Mouse (Mus musculus) liver, embryonic 15.5 days (tissue): Measurements from ENCODE around the gene Prss36. TPM values are rescaled to one million over a fixed set of nuclear protein-coding genes. Genes with fewer than 3 reads are reported as not detected.

Experiments
- ATAC-seq: fragments of 200-750 bp; cut with Nextera tagmentation; 2 replicates; pipeline ENCODE4 v1.8.0; 2017; ENCODE audit warnings: moderate number of reproducible peaks, mild to moderate bottlenecking, moderate library complexity; ENCODE audit not compliant: insufficient read depth
- H3K27ac ChIP-seq: fragments of 300-500 bp; sonication (generic); replicated peaks from 2 replicates; pipeline ENCODE4 v1.5.1; 2015; ENCODE audit warnings: mild to moderate bottlenecking, inconsistent platforms
- H3K27me3 ChIP-seq: fragments of 300-500 bp; sonication (generic); 2 replicates; pipeline ENCODE4 v1.6.1; 2015; ENCODE audit warnings: mild to moderate bottlenecking, inconsistent platforms
- H3K36me3 ChIP-seq: fragments of 300-500 bp; sonication (generic); replicated peaks from 2 replicates; pipeline ENCODE4 v1.6.1; 2015; ENCODE audit warnings: moderate library complexity, mild to moderate bottlenecking, inconsistent platforms
- H3K4me1 ChIP-seq: fragments of 300-500 bp; sonication (generic); replicated peaks from 2 replicates; pipeline ENCODE4 v1.6.1; 2015; ENCODE audit warnings: inconsistent platforms
- H3K4me2 ChIP-seq: fragments of 300-500 bp; sonication (generic); 2 replicates; pipeline ENCODE4 v1.6.1; 2015; ENCODE audit warnings: moderate library complexity, mild to moderate bottlenecking, inconsistent platforms
- H3K4me3 ChIP-seq: fragments of 300-500 bp; sonication (generic); replicated peaks from 2 replicates; pipeline ENCODE4 v1.5.1; 2015; ENCODE audit warnings: mild to moderate bottlenecking, inconsistent platforms
- H3K9ac ChIP-seq: fragments of 300-500 bp; sonication (generic); 2 replicates; pipeline ENCODE4 v1.6.1; 2015; ENCODE audit warnings: moderate library complexity, mild to moderate bottlenecking, inconsistent platforms
- H3K9me3 ChIP-seq: fragments of 300-500 bp; sonication (generic); replicated peaks from 2 replicates; pipeline ENCODE4 v1.6.1; 2016; ENCODE audit warnings: inconsistent platforms
- WGBS: fragments of 180-500 bp; shearing (Covaris S2); methylation state at CpG from one replicate; pipeline ENCODE4 v1.1.7; 2015; ENCODE audit warnings: mixed read lengths; ENCODE audit not compliant: insufficient replicate concordance; 5-methylcytosine and 5-hydroxymethylcytosine counted together
- polyA plus RNA-seq: library from polyadenylated mRNA; unstranded; fragments of >200 nt; fragmentation: Nextera tagmentation; extraction: Ambion mirVana; gene quantifications from 2 replicates; pipeline ENCODE4 v1.2.1, GENCODE M21; 2015

Prss36 gene
- polyA plus RNA-seq, 1 experiment from 2014 or later: 2.7 TPM

DNA sequence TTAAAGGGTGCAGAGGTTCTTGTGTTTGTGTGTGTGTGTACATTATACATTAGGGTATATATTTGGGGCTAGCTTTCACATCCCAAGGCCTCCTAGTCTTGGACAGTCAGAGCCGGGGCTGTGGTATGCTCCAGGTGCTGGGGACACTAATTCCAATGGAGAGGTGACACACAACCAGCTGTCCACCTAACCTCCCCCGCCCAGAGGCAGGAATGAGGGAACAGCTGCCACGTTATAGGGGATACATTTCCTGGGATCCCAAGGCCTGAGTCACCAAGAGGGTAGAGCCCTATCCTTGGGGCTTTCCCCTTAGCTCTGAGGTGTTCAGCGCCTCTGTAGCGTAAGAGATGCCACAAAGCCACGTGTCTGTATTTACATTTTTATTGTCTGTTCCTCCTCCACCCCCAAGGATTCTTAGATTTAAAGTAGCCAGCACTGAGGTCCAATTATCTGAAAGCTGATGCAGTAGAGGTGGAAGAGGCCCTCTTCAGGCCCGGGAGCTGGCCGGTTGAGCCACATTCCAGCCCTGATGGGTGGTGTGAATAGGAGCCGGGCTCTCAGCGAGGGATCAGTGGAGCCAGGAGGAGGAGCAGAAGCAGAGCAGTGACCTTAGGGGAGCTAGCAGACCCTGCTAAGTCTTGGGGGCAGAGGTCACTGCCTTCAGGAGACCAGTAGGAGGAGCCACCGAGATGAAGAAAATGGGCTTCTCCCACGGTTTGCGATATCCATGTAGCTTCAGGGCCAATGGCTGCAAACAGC is 14.1 kb downstream of the Prss36 start:
- ATAC-seq: no peak
- WGBS: 50% methylated on average over 13 of the region's 13 CpGs
- Histone ChIP-seq H3K36me3 (0 out of 2 replicates have a peak, but pooled peaks cover 4% of the 10 kb centered on the region), H3K27me3 (peaks cover 9% of the 10 kb centered on the region; the same call in 1 of the 2 replicates), H3K4me2 (peak overlapping the region; percentile 8), H3K9me3 (no peaks in the 10 kb centered on the region), H3K9ac (no peak overlapping the region), H3K4me1 (peaks cover 66% of the 10 kb centered on the region), H3K27ac (peak overlapping the region; percentile 64), H3K4me3 (no peak overlapping the region)

DNA sequence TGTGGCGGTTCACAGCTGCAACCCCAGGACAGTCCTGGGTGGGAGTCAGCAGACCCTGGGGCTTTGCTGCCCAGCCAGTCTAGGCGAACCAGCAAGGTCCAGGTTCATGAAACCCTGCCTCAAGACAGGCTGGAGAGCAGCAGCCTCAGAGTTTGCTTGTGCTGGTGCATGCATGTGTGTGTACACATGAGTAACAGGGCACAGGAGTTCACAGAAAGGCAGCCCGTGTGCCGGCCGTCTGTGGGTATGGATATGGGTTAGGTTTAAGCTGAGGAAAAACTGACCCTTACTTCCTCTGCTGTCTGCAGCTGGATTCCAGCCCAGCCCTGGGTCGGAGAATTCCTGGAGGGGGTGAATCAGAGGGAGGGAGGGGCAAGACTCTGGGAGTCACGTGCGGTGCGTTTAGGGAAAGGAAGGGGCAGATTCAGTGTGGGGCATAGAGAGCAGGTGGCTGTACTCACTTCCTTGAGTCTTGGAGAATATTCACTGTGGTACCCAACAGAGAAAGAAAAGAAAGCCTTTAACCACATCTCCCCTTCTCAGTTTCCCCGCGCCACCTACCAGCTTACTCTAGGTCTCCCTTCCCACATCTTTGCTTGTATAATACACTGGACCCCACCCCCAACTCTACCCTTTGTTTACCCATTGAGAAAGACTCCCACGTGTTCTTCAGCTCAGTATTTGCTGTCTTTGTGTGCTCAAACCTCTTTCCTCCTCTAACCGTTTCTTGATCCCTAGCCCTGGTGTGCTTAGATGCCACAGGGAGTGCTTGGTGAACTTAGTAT is 15.0 kb downstream of the Prss36 start:
- H3K36me3 ChIP-seq: peaks cover 11% of the 10 kb centered on the region
- H3K4me3 ChIP-seq: peak overlapping the region; percentile 3; the same call in 1 of the 2 replicates
- WGBS: 55% methylated on average over 13 of the region's 13 CpGs
- no peak overlapping the region for H3K9ac ChIP-seq
- no peak for ATAC-seq
- peak overlapping the region; percentile 37 for H3K4me2 ChIP-seq
- peak overlapping the region; percentile 64 for H3K27ac ChIP-seq
- peaks cover 68% of the 10 kb centered on the region for H3K4me1 ChIP-seq
- H3K9me3 ChIP-seq: no peaks in the 10 kb centered on the region
- peaks cover 9% of the 10 kb centered on the region; the same call in 1 of the 2 replicates for H3K27me3 ChIP-seq

GRCm38 (mm10) chr7:127930636-127931035 is 15.9 kb downstream of the Prss36 start:
- Histone ChIP-seq H3K27me3 (peaks cover 9% of the 10 kb centered on the region; the same call in 1 of the 2 replicates), H3K27ac (no peak overlapping the region), H3K9ac (no peak overlapping the region), H3K4me1 (peaks cover 60% of the 10 kb centered on the region), H3K9me3 (no peaks in the 10 kb centered on the region), H3K36me3 (peaks cover 17% of the 10 kb centered on the region), H3K4me3 (no peak overlapping the region), H3K4me2 (no peak overlapping the region)
- no peak for ATAC-seq
- WGBS: 67% methylated on average over 5 of the region's 5 CpGs

GRCm38 (mm10) chr7:127929923-127930322 is 16.6 kb downstream of the Prss36 start, which contains the start of gene Prss8:
Gene Prss8, minus strand, starts transcription at chr7:127930104.
- H3K27ac ChIP-seq: peak within 1 kb of the TSS; percentile 45; the same call in 1 of the 2 replicates

DNA sequence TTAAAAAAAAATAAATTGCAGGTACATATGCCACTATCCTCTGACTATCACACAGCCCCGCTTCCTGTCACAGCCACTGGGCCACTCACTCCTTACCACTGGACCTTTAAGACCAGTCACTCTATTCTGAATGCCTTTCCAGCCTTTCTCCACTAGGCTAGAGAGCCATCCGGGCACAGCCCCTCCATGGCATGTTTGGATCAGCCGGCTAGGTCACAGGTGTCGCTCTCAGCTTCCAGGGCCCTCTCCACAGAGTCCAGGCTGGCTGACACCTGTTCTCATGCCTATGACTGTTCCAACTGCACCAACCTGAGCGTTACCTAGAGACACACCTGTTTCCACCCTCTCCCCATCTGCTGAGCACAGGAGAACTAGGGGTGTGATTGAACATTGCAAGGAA is 17.9 kb downstream of the Prss36 start:
- H3K36me3 ChIP-seq: peaks cover 31% of the 10 kb centered on the region
- no peak for ATAC-seq
- peak overlapping the region; percentile 49 for H3K4me3 ChIP-seq
- peaks cover 9% of the 10 kb centered on the region; the same call in 1 of the 2 replicates for H3K27me3 ChIP-seq
- H3K27ac ChIP-seq: no peak overlapping the region
- peak overlapping the region; percentile 50 for H3K4me2 ChIP-seq
- H3K4me1 ChIP-seq: peaks cover 43% of the 10 kb centered on the region
- WGBS: 60% methylated on average over 5 of the region's 5 CpGs
- H3K9ac ChIP-seq: no peak overlapping the region
- H3K9me3 ChIP-seq: no peaks in the 10 kb centered on the region

More at GRCm38 (mm10) chr7:127929923-127930322, 16.6 kb downstream of the Prss36 start, which contains the start of gene Prss8:
- Histone ChIP-seq H3K9me3 (no peaks in the 10 kb centered on the region), H3K4me2 (peak within 1 kb of the TSS; percentile 50), H3K4me3 (peak within 1 kb of the TSS; percentile 49), H3K27me3 (peaks cover 9% of the 10 kb centered on the region; the same call in 1 of the 2 replicates), H3K36me3 (peaks cover 22% of the 10 kb centered on the region), H3K9ac (peak within 1 kb of the TSS; percentile 39), H3K4me1 (peaks cover 55% of the 10 kb centered on the region)
- no peak for ATAC-seq
- WGBS: 25% methylated on average over 6 of the region's 6 CpGs

- H3K4me2 ChIP-seq: no peak overlapping the region
- H3K9ac ChIP-seq: no peak overlapping the region
Measured at GRCm38 (mm10) chr7:127927726-127928125, 18.8 kb downstream of the Prss36 start.

GRCm38 (mm10) chr7:127926846-127927245 is 19.7 kb downstream of the Prss36 start:
- no peak for ATAC-seq
- Histone ChIP-seq H3K27ac (no peak overlapping the region), H3K4me1 (peaks cover 52% of the 10 kb centered on the region), H3K4me2 (no peak overlapping the region), H3K27me3 (peaks cover 9% of the 10 kb centered on the region; the same call in 1 of the 2 replicates), H3K9me3 (no peaks in the 10 kb centered on the region), H3K4me3 (no peak overlapping the region), H3K9ac (no peak overlapping the region), H3K36me3 (peaks cover 33% of the 10 kb centered on the region)
- 73% methylated on average over 11 of the region's 11 CpGs for WGBS

More at GRCm38 (mm10) chr7:127927726-127928125, 18.8 kb downstream of the Prss36 start:
- no peak overlapping the region for H3K4me3 ChIP-seq
- peaks cover 46% of the 10 kb centered on the region for H3K4me1 ChIP-seq
- H3K9me3 ChIP-seq: no peaks in the 10 kb centered on the region
- WGBS: 76% methylated on average over 11 of the region's 11 CpGs
- H3K27ac ChIP-seq: no peak overlapping the region
- H3K27me3 ChIP-seq: peaks cover 9% of the 10 kb centered on the region; the same call in 1 of the 2 replicates
- no peak for ATAC-seq
- H3K36me3 ChIP-seq: peaks cover 33% of the 10 kb centered on the region

- peaks cover 33% of the 10 kb centered on the region for H3K36me3 ChIP-seq
- ATAC-seq: no peak
- peaks cover 48% of the 10 kb centered on the region for H3K4me1 ChIP-seq
- H3K27me3 ChIP-seq: peaks cover 9% of the 10 kb centered on the region; the same call in 1 of the 2 replicates
- no peaks in the 10 kb centered on the region for H3K9me3 ChIP-seq
- H3K4me3 ChIP-seq: no peak overlapping the region
- H3K27ac ChIP-seq: no peak overlapping the region
- no peak overlapping the region for H3K9ac ChIP-seq
- no peak overlapping the region for H3K4me2 ChIP-seq
- 77% methylated on average over 8 of the region's 8 CpGs for WGBS
Measured at GRCm38 (mm10) chr7:127926066-127926465, 20.5 kb downstream of the Prss36 start.

DNA sequence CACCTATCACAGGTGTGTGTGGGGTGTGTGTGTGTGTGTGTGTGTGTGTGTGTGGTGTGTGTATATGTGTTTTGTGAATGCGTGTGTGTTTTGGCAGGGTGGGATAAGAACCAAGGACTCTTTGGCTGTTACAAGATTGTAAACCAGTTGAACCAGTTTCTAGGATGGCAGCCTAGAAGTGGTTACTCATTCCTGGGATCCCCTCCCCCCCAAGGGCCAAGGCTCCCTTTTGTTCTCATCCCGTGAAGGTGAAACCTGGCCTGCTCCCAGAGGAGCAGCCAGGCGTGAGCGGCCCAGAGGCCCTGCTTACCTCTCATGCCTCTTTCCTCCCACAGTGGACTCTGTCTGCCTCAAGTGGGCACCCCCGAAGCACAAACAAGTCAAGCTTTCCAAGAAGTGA is 21.3 kb downstream of the Prss36 start:
- peaks cover 36% of the 10 kb centered on the region for H3K36me3 ChIP-seq
- H3K4me1 ChIP-seq: peaks cover 43% of the 10 kb centered on the region
- no peak overlapping the region for H3K4me3 ChIP-seq
- WGBS: 70% methylated on average over 5 of the region's 5 CpGs
- H3K4me2 ChIP-seq: no peak overlapping the region
- no peaks in the 10 kb centered on the region for H3K9me3 ChIP-seq
- peaks cover 8% of the 10 kb centered on the region; the same call in 1 of the 2 replicates for H3K27me3 ChIP-seq
- ATAC-seq: no peak
- H3K27ac ChIP-seq: no peak overlapping the region
- no peak overlapping the region for H3K9ac ChIP-seq

DNA sequence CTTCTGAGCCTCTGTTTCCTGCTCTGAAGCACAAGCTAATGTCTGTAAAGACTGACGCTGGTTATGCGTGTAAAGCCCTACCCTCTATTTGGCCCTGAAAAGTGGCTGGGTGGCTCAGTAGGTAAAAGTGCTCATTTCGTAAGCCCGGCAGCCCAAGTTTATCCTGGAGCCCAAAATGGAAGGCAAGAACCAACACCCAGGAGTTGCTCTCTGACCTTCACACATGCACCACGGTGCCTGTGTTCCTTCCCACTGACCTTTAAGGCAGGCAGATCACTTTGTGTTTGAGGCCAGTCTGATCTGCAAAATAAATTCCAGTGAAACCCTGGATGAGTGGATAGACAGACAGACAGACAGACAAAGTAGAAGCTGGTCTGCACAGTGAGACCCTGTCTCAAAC is 22.8 kb downstream of the Prss36 start:
- no peak overlapping the region for H3K4me3 ChIP-seq
- ATAC-seq: no peak
- WGBS: 70% methylated on average over 5 of the region's 5 CpGs
- no peak overlapping the region for H3K4me2 ChIP-seq
- no peak overlapping the region for H3K9ac ChIP-seq
- H3K36me3 ChIP-seq: peaks cover 36% of the 10 kb centered on the region
- H3K27me3 ChIP-seq: peaks cover 2% of the 10 kb centered on the region; the same call in 1 of the 2 replicates
- no peaks in the 10 kb centered on the region for H3K9me3 ChIP-seq
- no peak overlapping the region for H3K27ac ChIP-seq
- H3K4me1 ChIP-seq: peaks cover 35% of the 10 kb centered on the region
